Mouse (Mus musculus): ENCODE results near the gene Fmo1.

DNA sequence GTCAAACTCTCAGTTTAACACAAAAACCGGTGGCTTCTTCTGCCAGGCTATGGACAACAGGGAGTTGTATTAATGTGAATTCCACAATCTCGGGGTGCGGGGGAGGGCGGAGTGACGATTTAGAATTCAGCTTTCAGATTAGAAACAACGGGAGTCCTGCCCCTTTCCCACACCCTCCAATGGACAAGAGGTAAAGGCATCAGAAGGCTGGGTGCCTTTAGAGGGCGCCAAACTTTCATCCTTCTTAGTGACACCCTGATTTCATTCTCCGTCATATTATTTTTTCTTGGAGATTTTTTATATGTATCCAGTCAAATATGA is 52.6 kb downstream of the Fmo1 start, which contains the start of gene Fmo4:
- TF ChIP-seq CTCF (IDR thresholded peaks at IDR 0.05; ENCODE audit: extremely low read depth, insufficient read depth, low read length), result peak; percentile 36; the same call in 1 of the 2 replicates
- no peak for TF ChIP-seq POLR2A (IDR thresholded peaks at IDR 0.05; ENCODE audit: extremely low read depth, insufficient read depth, low read length)
